In genomic region chr16:43396849-43397628, GRCm38 (mm10) we compare ENCODE assay signal across 14 mouse cellular contexts.
"Had no signal": no experiment of that assay in that cellular context is flagged by ENCODE, and none has a peak within 500 bp of the region (broad histone marks: within the 10 kb centered on the region; RNA-seq: fewer than 3 reads in every experiment).

No protein-coding gene starts in this region.

- H3K27me3 ChIP-seq: kidney, embryonic 15.5 days; neural tube, embryonic 12.5 days had no signal

- H3K4me2 ChIP-seq: kidney, embryonic 15.5 days; neural tube, embryonic 12.5 days had no signal

- H3K36me3 ChIP-seq: kidney, embryonic 15.5 days; limb, embryonic 10.5 days; midbrain, embryonic 10.5 days; neural tube, embryonic 12.5 days had no signal

- H3K4me3 ChIP-seq: kidney, embryonic 15.5 days; left cerebral cortex, adult 2 months; limb, embryonic 10.5 days; midbrain, embryonic 10.5 days; myocyte; neural tube, embryonic 12.5 days had no signal

- H3K4me1 ChIP-seq: midbrain, embryonic 10.5 days; neural tube, embryonic 12.5 days had no signal

- H3K9ac ChIP-seq: kidney, embryonic 15.5 days; liver, embryonic 14.5 days; neural tube, embryonic 12.5 days had no signal

- H3K9me3 ChIP-seq: kidney, embryonic 15.5 days; limb, embryonic 10.5 days; midbrain, embryonic 10.5 days; neural tube, embryonic 12.5 days had no signal

- DNase-seq: kidney, postnatal 25 days; lung, adult 2 months; lung, postnatal 10 days; lung, postnatal 4 days; midbrain, embryonic 14.5 days; thymus, postnatal 4 days had no signal

- H3K27ac ChIP-seq: kidney, embryonic 15.5 days; left cerebral cortex, adult 2 months; limb, embryonic 10.5 days; liver, embryonic 14.5 days; midbrain, embryonic 10.5 days; neural tube, embryonic 12.5 days; stomach, postnatal 0 days had no signal
